Mouse (Mus musculus): ENCODE results near the gene Fam229b. TPM values are rescaled to one million over a fixed set of nuclear protein-coding genes. Genes with fewer than 3 reads are reported as not detected.

Gene Fam229b
- polyA plus RNA-seq, 1 experiment from 2014 or later = 5.3 TPM

GRCm38 (mm10) chr10:39141401-39141800, 7.7 kb upstream of the Fam229b start:
- Histone ChIP-seq H3K4me3 (ENCODE audit: low read length) (no peak overlapping the region), H3K4me2 (ENCODE audit: low read depth, low read length) (no peak overlapping the region), H3K27me3 (replicated peaks; ENCODE audit: control insufficient read depth, insufficient read depth, low read length) (no peaks in the 10 kb centered on the region), H3K36me3 (ENCODE audit: control insufficient read depth, insufficient read depth, low read length) (peaks cover 11% of the 10 kb centered on the region; the same call in 1 of the 2 replicates), H3K9ac (ENCODE audit: low read depth, low read length) (no peak overlapping the region), H3K4me1 (ENCODE audit: control insufficient read depth, insufficient read depth, low read length) (no peaks in the 10 kb centered on the region), H3K27ac (ENCODE audit: low read length) (no peak overlapping the region), H3K9me3 (ENCODE audit: control insufficient read depth, low read length) (no peaks in the 10 kb centered on the region)
- 88% methylated on average over 2 of the region's 2 CpGs for WGBS
- no peak for ATAC-seq

- Histone ChIP-seq H3K4me1 (ENCODE audit: control insufficient read depth, insufficient read depth, low read length) (no peaks in the 10 kb centered on the region), H3K4me2 (ENCODE audit: low read depth, low read length) (no peak overlapping the region), H3K9me3 (ENCODE audit: control insufficient read depth, low read length) (no peaks in the 10 kb centered on the region), H3K27ac (ENCODE audit: low read length) (no peak overlapping the region), H3K9ac (ENCODE audit: low read depth, low read length) (no peak overlapping the region), H3K4me3 (ENCODE audit: low read length) (no peak overlapping the region), H3K36me3 (ENCODE audit: control insufficient read depth, insufficient read depth, low read length) (peaks cover 11% of the 10 kb centered on the region; the same call in 1 of the 2 replicates), H3K27me3 (replicated peaks; ENCODE audit: control insufficient read depth, insufficient read depth, low read length) (no peaks in the 10 kb centered on the region)
- 72% methylated on average over 14 of the region's 14 CpGs for WGBS
- no peak for ATAC-seq
These were observed 7.1 kb upstream of the Fam229b start for GRCm38 (mm10) chr10:39140843-39141242.

GRCm38 (mm10) chr10:39138761-39139160, 5.0 kb upstream of the Fam229b start:
- Histone ChIP-seq H3K9ac (ENCODE audit: low read depth, low read length) (no peak overlapping the region), H3K4me1 (ENCODE audit: control insufficient read depth, insufficient read depth, low read length) (peaks cover 3% of the 10 kb centered on the region; the same call in 1 of the 2 replicates), H3K27me3 (replicated peaks; ENCODE audit: control insufficient read depth, insufficient read depth, low read length) (no peaks in the 10 kb centered on the region), H3K4me3 (ENCODE audit: low read length) (no peak overlapping the region), H3K4me2 (ENCODE audit: low read depth, low read length) (no peak overlapping the region), H3K27ac (ENCODE audit: low read length) (no peak overlapping the region), H3K9me3 (ENCODE audit: control insufficient read depth, low read length) (no peaks in the 10 kb centered on the region), H3K36me3 (ENCODE audit: control insufficient read depth, insufficient read depth, low read length) (peaks cover 11% of the 10 kb centered on the region; the same call in 1 of the 2 replicates)
- ATAC-seq = no peak
- WGBS = 79% methylated on average over 6 of the region's 6 CpGs

- peaks cover 11% of the 10 kb centered on the region; the same call in 1 of the 2 replicates for H3K36me3 ChIP-seq (ENCODE audit: control insufficient read depth, insufficient read depth, low read length)
- no peak for ATAC-seq
- H3K4me2 ChIP-seq (ENCODE audit: low read depth, low read length) = no peak overlapping the region
- no peak overlapping the region for H3K4me3 ChIP-seq (ENCODE audit: low read length)
- H3K4me1 ChIP-seq (ENCODE audit: control insufficient read depth, insufficient read depth, low read length) = peaks cover 3% of the 10 kb centered on the region
- H3K9me3 ChIP-seq (ENCODE audit: control insufficient read depth, low read length) = no peaks in the 10 kb centered on the region
- no peak overlapping the region for H3K27ac ChIP-seq (ENCODE audit: low read length)
- no peak overlapping the region for H3K9ac ChIP-seq (ENCODE audit: low read depth, low read length)
- H3K27me3 ChIP-seq (replicated peaks; ENCODE audit: control insufficient read depth, insufficient read depth, low read length) = no peaks in the 10 kb centered on the region
- WGBS = 86% methylated on average over 3 of the region's 3 CpGs
These were observed 4.1 kb upstream of the Fam229b start for GRCm38 (mm10) chr10:39137766-39138165.

GRCm38 (mm10) chr10:39121412-39121811, 12.3 kb downstream of the Fam229b start:
- no peaks in the 10 kb centered on the region for H3K27me3 ChIP-seq (replicated peaks; ENCODE audit: control insufficient read depth, insufficient read depth, low read length)
- no peaks in the 10 kb centered on the region for H3K9me3 ChIP-seq (ENCODE audit: control insufficient read depth, low read length)
- no peak for ATAC-seq
- no peaks in the 10 kb centered on the region for H3K4me1 ChIP-seq (ENCODE audit: control insufficient read depth, insufficient read depth, low read length)
- H3K9ac ChIP-seq (ENCODE audit: low read depth, low read length) = no peak overlapping the region
- H3K27ac ChIP-seq (ENCODE audit: low read length) = no peak overlapping the region
- no peak overlapping the region for H3K4me3 ChIP-seq (ENCODE audit: low read length)
- H3K4me2 ChIP-seq (ENCODE audit: low read depth, low read length) = no peak overlapping the region
- H3K36me3 ChIP-seq (ENCODE audit: control insufficient read depth, insufficient read depth, low read length) = no peaks in the 10 kb centered on the region
- WGBS = 37% methylated on average over 4 of the region's 4 CpGs

GRCm38 (mm10) chr10:39109489-39109874, 24.2 kb downstream of the Fam229b start:
- WGBS = 55% methylated on average over 4 of the region's 4 CpGs
- Histone ChIP-seq H3K36me3 (ENCODE audit: control insufficient read depth, insufficient read depth, low read length) (peaks cover 3% of the 10 kb centered on the region; the same call in 1 of the 2 replicates), H3K4me2 (ENCODE audit: low read depth, low read length) (no peak overlapping the region), H3K4me1 (ENCODE audit: control insufficient read depth, insufficient read depth, low read length) (no peaks in the 10 kb centered on the region), H3K27ac (ENCODE audit: low read length) (no peak overlapping the region), H3K4me3 (ENCODE audit: low read length) (no peak overlapping the region), H3K9ac (ENCODE audit: low read depth, low read length) (no peak overlapping the region), H3K9me3 (ENCODE audit: control insufficient read depth, low read length) (no peaks in the 10 kb centered on the region), H3K27me3 (replicated peaks; ENCODE audit: control insufficient read depth, insufficient read depth, low read length) (no peaks in the 10 kb centered on the region)
- no peak for ATAC-seq

GRCm38 (mm10) chr10:39108837-39109488, 24.8 kb downstream of the Fam229b start:
- H3K36me3 ChIP-seq (ENCODE audit: control insufficient read depth, insufficient read depth, low read length) = peaks cover 3% of the 10 kb centered on the region; the same call in 1 of the 2 replicates
- no peaks in the 10 kb centered on the region for H3K9me3 ChIP-seq (ENCODE audit: control insufficient read depth, low read length)
- H3K9ac ChIP-seq (ENCODE audit: low read depth, low read length) = no peak overlapping the region
- no peak overlapping the region for H3K4me2 ChIP-seq (ENCODE audit: low read depth, low read length)
- ATAC-seq = no peak
- WGBS = 64% methylated on average over 10 of the region's 10 CpGs
- no peak overlapping the region for H3K4me3 ChIP-seq (ENCODE audit: low read length)
- H3K27me3 ChIP-seq (replicated peaks; ENCODE audit: control insufficient read depth, insufficient read depth, low read length) = no peaks in the 10 kb centered on the region
- H3K27ac ChIP-seq (ENCODE audit: low read length) = no peak overlapping the region
- H3K4me1 ChIP-seq (ENCODE audit: control insufficient read depth, insufficient read depth, low read length) = no peaks in the 10 kb centered on the region

GRCm38 (mm10) chr10:39106935-39107334, 26.8 kb downstream of the Fam229b start:
- no peak overlapping the region for H3K9ac ChIP-seq (ENCODE audit: low read depth, low read length)
- no peak overlapping the region for H3K27ac ChIP-seq (ENCODE audit: low read length)
- no peak overlapping the region for H3K4me2 ChIP-seq (ENCODE audit: low read depth, low read length)
- H3K36me3 ChIP-seq (ENCODE audit: control insufficient read depth, insufficient read depth, low read length) = peaks cover 3% of the 10 kb centered on the region; the same call in 1 of the 2 replicates
- ATAC-seq = no peak
- no peaks in the 10 kb centered on the region for H3K27me3 ChIP-seq (replicated peaks; ENCODE audit: control insufficient read depth, insufficient read depth, low read length)
- no peaks in the 10 kb centered on the region for H3K4me1 ChIP-seq (ENCODE audit: control insufficient read depth, insufficient read depth, low read length)
- H3K9me3 ChIP-seq (ENCODE audit: control insufficient read depth, low read length) = no peaks in the 10 kb centered on the region
- WGBS = 53% methylated on average over 4 of the region's 4 CpGs
- H3K4me3 ChIP-seq (ENCODE audit: low read length) = no peak overlapping the region

GRCm38 (mm10) chr10:39106413-39106812, 27.3 kb downstream of the Fam229b start:
- H3K27me3 ChIP-seq (replicated peaks; ENCODE audit: control insufficient read depth, insufficient read depth, low read length) = no peaks in the 10 kb centered on the region
- H3K9ac ChIP-seq (ENCODE audit: low read depth, low read length) = no peak overlapping the region
- no peaks in the 10 kb centered on the region for H3K4me1 ChIP-seq (ENCODE audit: control insufficient read depth, insufficient read depth, low read length)
- no peak for ATAC-seq
- H3K9me3 ChIP-seq (ENCODE audit: control insufficient read depth, low read length) = no peaks in the 10 kb centered on the region
- H3K27ac ChIP-seq (ENCODE audit: low read length) = no peak overlapping the region
- peaks cover 3% of the 10 kb centered on the region; the same call in 1 of the 2 replicates for H3K36me3 ChIP-seq (ENCODE audit: control insufficient read depth, insufficient read depth, low read length)
- H3K4me2 ChIP-seq (ENCODE audit: low read depth, low read length) = no peak overlapping the region
- WGBS = 67% methylated on average over 3 of the region's 3 CpGs
- no peak overlapping the region for H3K4me3 ChIP-seq (ENCODE audit: low read length)

All from intestine, embryonic 16.5 days (tissue).